Mouse (Mus musculus): Measurements from ENCODE around the gene Krt90. TPM values are rescaled to one million over a fixed set of nuclear protein-coding genes. Genes with fewer than 3 reads are reported as not detected.

Gene Krt90
- polyA plus RNA-seq (2012; rRNA removed) = 0.04 TPM in 1 of 2 replicates, not detected in the other

DNA sequence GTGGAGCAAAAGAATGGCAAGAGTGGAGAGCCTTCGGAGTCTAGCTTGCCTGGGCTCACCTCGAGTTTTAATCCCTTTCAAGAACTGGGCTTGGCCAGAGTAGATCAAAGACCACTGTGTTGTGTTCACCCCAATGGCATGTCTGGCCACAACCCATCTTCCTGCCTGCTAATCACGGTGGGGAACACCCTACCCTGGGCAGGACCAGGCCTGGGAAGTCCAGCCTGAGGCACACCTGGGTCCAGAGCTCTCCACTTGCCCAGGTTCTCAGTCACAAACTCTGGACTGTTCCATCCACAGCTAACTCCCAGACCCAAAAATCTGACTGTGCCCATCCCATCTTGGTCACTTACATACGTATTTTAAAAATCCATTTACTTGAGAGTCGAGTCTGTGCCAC, at the start of gene Krt90:
Krt90 (minus strand) TSS at position 101 of the 400 bp plus-strand sequence.
- 66% methylated on average over 5 of the region's 5 CpGs for WGBS
- DNase-seq (ENCODE audit: low read depth, low spot score) = no peak

DNA sequence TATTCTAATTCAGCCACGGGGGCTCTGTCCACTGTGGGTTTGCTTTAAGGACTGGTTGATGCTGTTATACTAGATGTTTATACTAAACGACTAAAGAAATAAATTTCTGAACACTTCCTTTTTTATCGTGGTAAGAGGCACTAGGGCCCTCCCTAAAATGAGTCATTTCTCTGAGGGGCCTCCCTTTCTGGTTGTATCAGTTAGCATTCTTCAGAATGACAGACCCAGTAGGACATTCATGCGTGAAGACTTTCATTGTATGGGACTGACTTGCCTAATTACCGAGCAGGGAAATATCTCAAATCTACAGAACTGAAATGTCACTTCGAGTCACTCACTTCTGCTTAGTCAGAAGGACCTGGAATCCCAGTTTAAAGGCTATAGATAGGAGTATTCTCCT, 36.4 kb upstream of the Krt90 start:
- WGBS = 23% methylated on average over 6 of the region's 6 CpGs

DNA sequence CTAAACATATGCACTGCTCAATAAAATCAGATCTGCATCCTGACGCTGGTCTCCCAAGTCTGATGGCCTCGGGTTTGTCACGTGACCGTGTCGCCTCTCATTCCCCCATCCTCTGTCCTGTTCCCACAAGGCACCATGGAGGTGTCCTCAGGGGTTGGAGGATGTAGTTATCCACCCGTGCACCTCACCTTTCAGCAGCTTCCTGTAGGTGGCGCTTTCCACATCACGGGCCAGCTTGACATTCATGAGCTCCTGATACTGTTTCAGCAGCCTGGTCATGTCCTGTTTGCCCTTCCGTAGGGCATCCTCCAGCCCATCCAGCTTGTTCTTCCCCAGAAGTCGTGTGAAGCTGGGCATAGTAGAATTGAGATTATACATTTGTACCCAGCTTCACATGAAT, 25.5 kb upstream of the Krt90 start:
- DNase-seq (ENCODE audit: low read depth, low spot score) = no peak
- WGBS = 73% methylated on average over 10 of the region's 10 CpGs

More for the DNA sequence above, 36.4 kb upstream of the Krt90 start:
- no peak for DNase-seq (ENCODE audit: low read depth, low spot score)

DNA sequence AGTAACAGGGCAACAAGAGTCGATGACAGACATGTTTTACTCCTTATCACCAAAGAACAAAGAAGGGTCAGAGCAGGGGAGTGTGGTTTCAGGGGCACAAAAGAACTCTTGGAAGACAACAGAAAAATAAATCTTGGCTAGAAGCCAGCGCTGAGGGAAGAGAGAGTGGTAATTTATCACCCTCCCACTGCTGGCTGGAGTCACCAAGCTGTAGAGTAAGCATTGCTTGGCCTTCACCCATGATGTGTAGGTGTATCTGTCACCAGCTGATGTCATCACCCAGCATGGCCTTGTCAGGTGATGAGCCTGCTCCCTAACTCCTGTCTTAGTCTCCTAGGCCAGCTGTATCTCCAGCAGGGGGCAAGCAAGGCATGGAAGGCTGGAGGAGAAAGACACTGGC, 21.7 kb upstream of the Krt90 start:
- 27% methylated on average over 2 of the region's 2 CpGs for WGBS
- DNase-seq (ENCODE audit: low read depth, low spot score) = no peak

DNA sequence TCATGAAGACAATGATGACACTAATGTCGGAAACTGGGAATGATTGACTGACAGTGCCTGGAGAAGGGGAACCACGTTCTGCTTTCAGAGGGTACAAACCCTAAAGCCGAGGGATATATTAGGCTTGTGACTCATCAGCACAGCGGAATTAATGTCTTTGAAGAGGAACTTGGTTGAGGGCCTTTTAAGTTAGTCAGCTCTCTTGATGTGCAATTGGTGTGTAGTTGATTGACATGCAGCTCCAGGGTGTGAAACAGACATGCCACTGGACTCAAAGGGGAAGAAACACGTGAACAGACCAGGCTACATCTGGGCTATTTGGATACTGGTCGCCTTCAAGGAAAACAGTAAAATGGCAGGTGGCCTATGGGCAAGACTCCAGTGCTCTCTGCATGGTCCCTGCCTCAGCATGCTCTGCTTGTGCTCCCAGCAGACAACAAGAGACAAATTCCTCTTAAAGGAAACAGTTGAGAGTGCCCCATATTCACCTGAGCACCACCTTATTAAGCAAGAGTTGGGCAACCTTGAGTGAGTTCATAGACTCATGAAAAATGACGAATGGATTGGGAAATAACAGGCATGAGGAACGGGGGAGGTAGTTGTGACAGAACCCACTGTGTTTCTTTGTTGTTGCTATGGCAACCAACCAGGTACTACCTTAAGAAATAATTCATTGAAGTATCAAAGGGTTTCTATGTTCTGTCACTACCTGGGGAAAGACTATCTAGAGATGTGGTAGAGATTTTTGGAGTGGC, 20.6 kb upstream of the Krt90 start:
- 72% methylated on average over 8 of the region's 8 CpGs for WGBS

DNA sequence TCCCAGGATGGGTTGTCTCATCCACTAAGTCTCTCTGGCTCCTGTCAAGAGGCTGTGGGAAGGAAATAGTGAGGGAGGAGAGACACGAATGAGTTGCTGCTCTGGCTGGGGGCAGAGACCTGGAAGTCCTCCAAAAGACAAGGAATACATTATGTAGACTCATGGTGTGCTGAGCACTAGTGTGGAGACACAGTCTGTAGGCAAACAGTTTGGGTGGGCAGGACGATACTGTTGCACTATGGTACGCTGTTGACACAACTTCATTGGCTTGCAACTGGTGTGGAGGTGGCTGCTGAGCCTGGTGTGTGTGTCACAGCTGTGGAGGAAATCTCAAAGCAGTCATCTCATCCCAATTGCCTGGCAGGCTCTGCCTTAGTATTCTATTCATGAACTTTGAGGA, 19.0 kb upstream of the Krt90 start:
- DNase-seq (ENCODE audit: low read depth, low spot score) = no peak
- 62% methylated on average over 3 of the region's 3 CpGs for WGBS

More for the DNA sequence above, 20.6 kb upstream of the Krt90 start:
- no peak for DNase-seq (ENCODE audit: low read depth, low spot score)

DNA sequence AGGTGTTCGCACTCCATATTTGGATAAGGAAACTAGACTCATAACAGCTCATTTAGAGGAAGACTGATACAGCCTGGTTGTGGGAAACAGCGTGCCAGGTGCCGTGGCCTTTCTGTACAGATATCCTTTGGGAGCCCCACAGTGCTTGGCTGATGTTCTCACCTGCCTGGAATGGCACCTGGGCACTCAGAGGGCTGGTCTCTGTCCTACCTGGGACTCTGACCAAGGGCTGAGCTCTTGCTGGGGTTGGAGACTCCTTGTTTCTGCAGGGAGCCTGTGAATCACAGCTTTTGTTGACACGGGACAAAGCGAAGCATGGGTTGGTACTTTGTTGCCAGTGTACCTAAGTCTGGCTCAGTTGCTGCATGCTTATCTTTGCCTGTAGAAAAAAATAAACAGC, 12.8 kb upstream of the Krt90 start:
- no peak for DNase-seq (ENCODE audit: low read depth, low spot score)
- WGBS = 39% methylated on average over 5 of the region's 5 CpGs

DNA sequence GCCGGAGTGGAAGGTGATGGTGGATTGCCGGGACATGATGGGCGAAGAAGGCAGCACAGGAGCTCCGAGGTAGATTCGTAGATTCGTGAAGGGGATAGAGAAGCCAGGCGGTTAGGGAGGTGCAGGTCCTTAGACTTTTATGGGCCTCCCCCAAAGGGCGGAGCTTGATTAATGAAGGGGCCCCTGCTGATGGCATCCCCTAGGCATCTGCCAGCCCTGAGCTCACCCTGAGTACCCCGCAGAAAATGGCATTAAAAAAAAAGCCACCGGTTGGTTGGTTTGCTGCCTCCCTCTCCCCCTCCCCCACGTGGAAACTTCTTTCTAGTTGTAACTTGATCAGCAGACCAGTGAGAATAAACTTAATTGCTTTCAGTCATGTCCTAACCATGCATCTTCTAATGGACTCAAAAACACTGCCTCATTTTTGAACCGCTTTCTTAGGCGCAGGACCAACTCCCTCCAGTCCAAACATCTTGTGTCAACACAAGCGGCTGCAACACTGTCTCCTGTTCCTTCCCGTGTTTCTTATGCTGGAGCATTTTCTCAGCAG, 11.1 kb upstream of the Krt90 start, which contains the start of gene Krt75:
Krt75 (minus strand) TSS at position 109 of the 550 bp plus-strand sequence.
- no peak for DNase-seq (ENCODE audit: low read depth, low spot score)
- WGBS = 35% methylated on average over 15 of the region's 15 CpGs

DNA sequence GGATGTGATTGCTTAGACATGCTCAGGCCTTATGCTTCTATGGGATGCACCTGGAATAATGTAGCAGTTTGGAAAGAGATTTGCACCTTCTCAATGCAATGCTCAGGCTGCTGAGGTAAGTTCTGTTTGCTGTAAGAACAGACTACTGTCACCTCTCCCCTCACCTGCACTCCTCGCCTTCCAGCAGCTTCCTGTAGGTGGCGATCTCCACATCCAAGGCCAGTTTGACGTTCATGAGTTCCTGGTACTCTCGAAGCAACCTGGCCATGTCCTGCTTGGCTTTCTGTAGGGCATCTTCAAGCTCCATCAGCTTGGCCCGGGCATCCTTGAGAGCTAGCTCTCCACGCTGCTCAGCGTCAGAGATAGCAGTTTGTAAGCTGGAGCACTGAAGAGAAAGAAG, 5.0 kb upstream of the Krt90 start:
- no peak for DNase-seq (ENCODE audit: low read depth, low spot score)
- 41% methylated on average over 7 of the region's 7 CpGs for WGBS

DNA sequence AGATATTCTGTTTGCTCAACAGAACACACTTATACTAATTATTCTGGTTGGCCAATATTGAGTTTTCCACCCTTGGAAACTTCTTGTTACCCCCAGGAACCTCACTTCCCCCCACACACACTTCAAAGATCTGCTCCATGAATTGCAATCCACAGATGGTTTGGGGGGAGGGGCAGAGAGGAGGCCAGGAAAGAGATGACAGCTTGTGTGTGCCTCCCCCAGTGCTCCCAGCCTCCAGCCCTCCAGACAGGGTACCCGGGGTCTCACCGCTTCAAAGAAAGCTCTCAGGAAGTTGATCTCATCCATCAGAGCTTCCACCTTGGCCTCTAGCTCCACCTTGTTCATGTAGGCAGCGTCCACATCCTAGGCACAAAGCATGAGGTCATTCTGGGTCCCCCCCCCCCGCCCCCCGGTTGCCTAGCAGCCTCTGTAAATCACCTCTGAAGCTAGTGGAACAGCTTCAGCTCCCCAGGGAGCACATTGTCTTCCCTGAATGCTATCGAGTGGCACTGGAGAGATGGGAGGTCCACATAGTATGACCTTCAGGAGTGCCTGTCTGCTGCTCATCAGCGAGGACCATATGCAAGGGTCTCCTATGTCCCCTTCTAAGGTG, 4.6 kb downstream of the Krt90 start:
- DNase-seq (ENCODE audit: low read depth, low spot score) = no peak
- WGBS = 25% methylated on average over 7 of the region's 7 CpGs

DNA sequence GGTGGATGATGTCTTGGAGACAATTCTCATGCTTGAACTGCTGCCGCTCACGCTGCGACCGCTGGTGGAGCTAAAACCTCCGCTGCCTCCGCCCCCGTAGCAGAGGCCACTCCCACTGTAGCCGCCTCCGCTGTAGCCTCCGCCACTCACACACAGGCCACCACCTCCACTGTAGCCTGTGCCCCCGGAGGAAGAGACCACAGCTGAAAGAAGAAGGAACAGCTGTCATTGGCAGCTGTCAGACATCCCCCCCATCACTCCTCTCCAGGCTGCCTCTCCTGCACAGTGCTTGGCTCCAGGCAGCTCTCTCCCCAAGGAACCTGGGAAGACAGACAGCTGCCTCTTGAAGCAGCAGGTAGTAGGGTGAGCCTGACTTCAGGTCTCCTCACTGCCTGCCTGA, 9.6 kb downstream of the Krt90 start:
- 0% methylated on average over 11 of the region's 11 CpGs for WGBS
- DNase-seq (ENCODE audit: low read depth, low spot score) = no peak

DNA sequence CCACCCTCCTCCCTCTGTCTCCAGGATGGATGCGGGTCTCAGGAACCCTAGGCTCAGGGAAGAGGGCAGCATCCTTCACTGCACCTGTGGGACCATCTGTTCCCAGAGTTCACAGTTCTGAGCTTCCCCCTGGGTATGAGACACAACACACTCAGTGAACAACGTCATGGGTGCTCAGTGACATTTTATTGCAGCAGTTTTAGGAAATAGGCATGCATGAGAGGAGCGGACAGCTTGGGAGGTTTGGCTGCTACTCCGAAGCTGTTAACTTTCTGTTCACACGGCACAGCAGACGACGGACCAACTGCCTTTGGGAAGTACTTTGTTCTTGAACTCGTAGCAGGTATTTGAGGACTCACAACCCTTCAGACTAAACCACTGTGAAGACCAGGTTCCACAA, 10.6 kb downstream of the Krt90 start:
- no peak for DNase-seq (ENCODE audit: low read depth, low spot score)
- whole genome bisulfite sequencing = 31% methylated on average over 8 of the region's 8 CpGs

DNA sequence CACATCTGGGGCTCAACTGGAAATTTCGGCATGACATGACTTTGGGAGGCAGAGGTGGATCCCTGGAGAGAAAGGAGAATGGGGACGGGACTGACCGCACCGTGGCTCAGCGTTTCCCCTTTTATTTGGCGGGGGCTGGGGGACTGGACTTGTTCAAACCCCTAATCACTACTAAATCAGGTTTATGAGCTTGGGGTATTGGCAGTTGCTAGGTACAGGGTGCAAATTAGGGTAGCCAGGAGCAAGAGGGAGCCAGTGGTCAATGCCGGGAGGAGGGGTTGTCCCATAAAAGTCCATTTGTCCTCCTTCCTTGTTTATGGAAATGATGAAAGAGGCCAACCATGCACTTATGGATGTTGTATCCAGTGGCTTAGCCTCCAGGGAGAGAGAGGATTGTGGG, 12.2 kb downstream of the Krt90 start, which contains the start of gene Krt82:
Krt82 (minus strand) TSS at position 101 of the 400 bp plus-strand sequence.
- WGBS = 81% methylated on average over 7 of the region's 7 CpGs
- DNase-seq (ENCODE audit: low read depth, low spot score) = no peak

DNA sequence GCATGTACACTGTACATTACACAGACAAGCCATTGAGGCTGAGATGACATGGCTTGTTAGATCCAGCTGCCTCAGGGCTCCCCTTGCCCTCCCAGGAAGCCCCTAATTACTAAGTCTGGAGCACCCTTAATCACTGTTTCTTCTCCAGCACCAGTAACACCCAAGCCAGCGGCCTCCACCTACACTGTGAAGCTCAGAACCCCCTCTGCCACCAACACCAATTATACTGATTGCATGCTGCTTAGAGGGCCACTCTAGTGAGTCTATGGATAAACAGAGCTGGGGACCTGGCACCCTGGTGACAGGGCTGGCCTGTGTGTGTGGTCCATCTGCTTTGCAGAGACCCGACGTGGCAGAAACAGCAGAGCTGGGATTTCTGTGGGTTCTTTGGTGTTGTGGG, 18.3 kb downstream of the Krt90 start:
- WGBS = 81% methylated on average over 3 of the region's 3 CpGs
- no peak for DNase-seq (ENCODE audit: low read depth, low spot score)

DNA sequence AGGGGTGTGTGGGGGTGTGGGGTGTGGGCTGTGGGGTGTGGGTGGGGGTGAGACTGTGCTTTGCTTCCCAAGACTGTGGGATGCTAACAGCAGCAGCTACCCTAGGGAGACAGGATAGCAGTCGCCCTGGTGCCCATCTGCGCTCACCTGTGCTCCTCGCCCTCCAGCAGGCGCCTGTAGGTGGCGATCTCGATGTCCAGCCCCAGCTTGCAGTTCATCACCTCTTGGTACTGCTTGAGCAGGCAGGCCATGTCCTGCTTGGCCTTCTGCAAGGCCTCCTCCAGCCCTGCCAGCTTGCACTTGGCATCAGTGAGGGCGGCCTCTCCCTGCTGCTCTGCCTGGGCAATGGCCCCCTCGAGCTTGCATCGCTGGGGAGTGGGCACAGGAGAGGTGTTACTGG, 20.2 kb downstream of the Krt90 start:
- DNase-seq (ENCODE audit: low read depth, low spot score) = no peak
- WGBS = 72% methylated on average over 9 of the region's 9 CpGs

DNA sequence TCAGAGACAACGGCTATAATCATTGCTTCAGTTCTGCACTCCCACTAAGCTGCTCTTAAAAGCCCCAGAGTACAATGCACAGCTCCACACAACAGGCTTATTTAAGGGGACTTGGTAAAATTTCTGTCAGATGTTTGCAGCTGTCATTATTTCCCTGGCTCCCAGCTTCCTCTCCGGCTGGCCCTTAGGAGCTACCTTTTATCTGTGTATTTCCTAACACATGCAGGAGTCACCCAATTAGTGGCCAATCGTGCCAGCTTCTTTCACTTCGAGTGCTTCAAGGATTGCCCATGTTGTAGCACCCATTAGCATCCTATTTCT, 24.2 kb downstream of the Krt90 start:
- 22% methylated on average over 4 of the region's 4 CpGs for WGBS
- DNase-seq (ENCODE audit: low read depth, low spot score) = no peak

DNA sequence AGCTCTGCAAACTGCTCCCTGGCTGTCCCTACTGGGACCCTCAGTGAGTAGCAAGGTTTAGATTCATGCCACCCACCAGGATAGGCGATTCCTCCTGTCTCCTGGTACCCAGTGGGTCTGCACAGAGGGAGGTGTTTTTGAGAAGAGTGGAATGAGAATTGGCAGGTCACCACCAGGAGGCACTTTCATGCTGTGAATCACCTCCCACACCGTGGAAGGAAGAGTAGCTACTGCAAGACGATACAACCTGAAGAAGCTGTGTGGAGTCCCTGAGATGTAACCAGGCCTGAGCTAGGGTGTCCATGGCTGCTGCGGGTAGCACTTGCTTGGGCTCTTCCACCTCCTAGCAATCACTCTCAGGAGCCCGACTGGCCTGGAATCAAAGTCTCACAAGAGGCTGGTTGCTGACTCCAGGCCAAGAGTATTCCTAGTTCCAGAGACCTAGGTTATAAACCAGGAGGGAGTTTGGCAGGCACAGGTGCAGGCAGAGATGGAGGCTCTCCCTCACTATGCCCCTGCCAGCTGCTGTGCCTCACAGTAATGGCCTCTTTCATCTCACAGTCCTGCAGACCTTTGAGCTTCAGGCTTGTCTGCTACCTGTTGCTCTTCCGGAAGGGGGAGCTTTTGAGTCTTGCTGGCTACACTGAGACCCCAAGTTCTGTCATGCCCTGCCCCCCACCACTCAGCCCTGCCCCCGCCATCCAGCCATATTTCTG, 24.7 kb downstream of the Krt90 start:
- 16% methylated on average over 7 of the region's 7 CpGs for WGBS
- DNase-seq (ENCODE audit: low read depth, low spot score) = no peak

DNA sequence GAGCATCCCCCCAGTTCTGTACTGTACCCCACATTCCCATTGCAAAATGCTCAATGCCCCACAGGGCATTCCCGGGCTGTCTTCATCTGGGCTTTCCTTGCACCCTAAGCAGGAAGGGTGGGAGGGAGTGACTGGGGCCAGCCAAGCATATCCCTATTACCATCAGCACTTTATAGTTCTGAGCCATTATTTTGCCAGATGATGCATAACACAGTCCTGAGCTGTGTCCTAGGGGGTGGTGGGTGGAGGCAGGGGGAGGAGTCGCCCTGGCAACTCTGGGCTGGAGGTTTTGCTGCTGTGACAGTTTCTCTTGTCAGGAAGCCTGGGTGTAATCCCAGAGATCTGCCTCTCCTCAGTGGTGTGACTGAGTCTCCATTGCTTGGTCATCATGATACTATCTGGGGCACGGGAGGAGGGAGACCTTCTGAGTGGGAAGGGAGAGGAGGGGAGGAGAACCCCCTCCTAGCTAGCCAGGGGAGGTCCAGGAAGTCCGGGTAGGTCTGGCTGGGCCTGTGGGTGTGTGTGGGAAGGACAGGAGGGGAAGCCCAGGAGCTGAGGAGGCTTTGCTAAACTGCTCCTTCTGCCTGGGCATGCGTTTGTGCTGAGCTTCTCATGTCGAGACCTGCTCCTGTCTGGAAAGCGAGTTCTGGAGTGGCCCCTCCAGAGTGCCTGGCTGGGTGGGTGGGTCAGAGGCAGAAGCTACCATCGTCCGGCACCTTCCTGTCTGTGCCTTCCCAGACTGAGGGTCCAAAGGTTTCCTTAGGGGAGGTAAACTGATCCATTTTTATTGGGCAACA, 26.5 kb downstream of the Krt90 start:
- DNase-seq (ENCODE audit: low read depth, low spot score) = no peak
- WGBS = 61% methylated on average over 9 of the region's 9 CpGs

DNA sequence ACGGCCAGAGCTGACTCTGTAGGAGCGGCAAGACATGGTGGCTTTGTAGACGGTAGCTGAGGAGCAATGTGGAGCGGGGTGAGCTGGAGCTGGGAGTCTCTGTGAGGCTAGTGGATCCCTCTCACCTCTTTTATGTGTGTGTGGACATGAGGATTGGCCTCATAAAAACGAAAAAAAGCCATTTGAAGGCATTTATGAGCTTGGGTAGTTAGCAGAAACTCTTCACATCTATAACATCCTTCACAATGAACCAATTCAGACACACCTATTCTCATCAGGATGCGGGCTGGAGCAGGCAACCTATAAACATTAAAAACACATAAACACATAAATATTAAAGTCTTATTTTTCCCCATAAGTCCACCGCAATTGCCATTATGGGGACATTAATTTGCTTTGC, 30.0 kb downstream of the Krt90 start, which contains the start of gene Krt84:
Krt84 (minus strand) TSS at position 101 of the 400 bp plus-strand sequence.
- DNase-seq (ENCODE audit: low read depth, low spot score) = no peak
- WGBS = 51% methylated on average over 7 of the region's 7 CpGs

Data from large intestine, adult 2 months (tissue).